Mouse (Mus musculus) small intestine, adult 10 weeks (tissue): ENCODE measurements around the gene Pfkfb3. TPM values are rescaled to one million over a fixed set of nuclear protein-coding genes. Genes with fewer than 3 reads are reported as not detected.

Experiments used
- polyA plus RNA-seq: library from polyadenylated mRNA; stranded (reverse); fragments of 350-450 nt; fragmentation: Illumina TruSeq; extraction: RNeasy Lipid Tissue Mini Kit (QIAGEN cat#74804); gene quantifications from one replicate; pipeline ENCODE4 v1.2.3, GENCODE M21; 2014; ENCODE audit warnings: low replicate concordance

Pfkfb3 gene
- 24.0 TPM for polyA plus RNA-seq

GRCm38 (mm10) chr2:11553471-11554400 lies at the start of gene Pfkfb3:
Pfkfb3 (minus strand) TSS chr2:11554077.

Other genes starting within 250 kb of the Pfkfb3 start
- gene Rbm17, start 50.1 kb upstream of the Pfkfb3 start, polyA plus RNA-seq: 165 TPM
- not detected for gene Gm17490, start 72.2 kb upstream of the Pfkfb3 start, polyA plus RNA-seq
- gene Il2ra, start 88.7 kb upstream of the Pfkfb3 start, polyA plus RNA-seq: 0.52 TPM
- gene Il15ra, start 151.2 kb upstream of the Pfkfb3 start, polyA plus RNA-seq: 22.3 TPM
- 66.4 TPM for gene Fbh1, start 223.5 kb upstream of the Pfkfb3 start, polyA plus RNA-seq
- gene Ankrd16, start 223.8 kb upstream of the Pfkfb3 start, polyA plus RNA-seq: 19.3 TPM